Mouse (Mus musculus) heart, adult 2 months (tissue): ENCODE measurements at regions not wholly inside any gene's neighbourhood (a gene's known extent, or its start where the extent isn't known, plus 50 kb on each side); places are given as distances from the start of the nearest gene placed in this dataset.

Source experiments
- DNase-seq, 2 experiments: peaks; one replicate each; pipeline ENCODE4 v3.0.0; 2021
- H3K27ac ChIP-seq: fragments of 200-600 bp; 2 replicates; pipeline ENCODE4 v1.8.1; 2022
- H3K27me3 ChIP-seq: fragments of 200-500 bp; 2 replicates; pipeline ENCODE4 v1.6.1; 2012; ENCODE audit warnings: mild to moderate bottlenecking, low read length, inconsistent platforms, mixed read lengths; ENCODE audit not compliant: control insufficient read depth, insufficient read depth
- H3K36me3 ChIP-seq: fragments of 200-500 bp; 2 replicates; pipeline ENCODE4 v1.6.1; 2012; ENCODE audit warnings: low read length, inconsistent platforms; ENCODE audit not compliant: control insufficient read depth, insufficient read depth
- H3K4me1 ChIP-seq: fragments of 200-500 bp; 2 replicates; pipeline ENCODE4 v1.6.1; 2011; ENCODE audit warnings: low read length; ENCODE audit not compliant: control insufficient read depth, insufficient read depth
- H3K4me3 ChIP-seq: fragments of 200-600 bp; 2 replicates; pipeline ENCODE4 v1.8.1; 2022
- H3K79me2 ChIP-seq: fragments of 200-500 bp; replicated peaks from 2 replicates; pipeline ENCODE4 v1.6.1; 2012; ENCODE audit warnings: mild to moderate bottlenecking, inconsistent platforms, low read length, moderate library complexity, mixed read lengths; ENCODE audit not compliant: control insufficient read depth, insufficient read depth
- H3K9ac ChIP-seq: fragments of 200-500 bp; 2 replicates; pipeline ENCODE4 v1.6.1; 2012; ENCODE audit warnings: low read depth, mild to moderate bottlenecking, control low read depth, inconsistent platforms, low read length, mixed read lengths
- CTCF ChIP-seq: fragments of 200-600 bp; IDR thresholded peaks from 2 replicates; pipeline ENCODE4 v1.8.1; 2022; ENCODE audit warnings: antibody characterized with exemption, mild to moderate bottlenecking, moderate library complexity
- EP300 ChIP-seq: fragments of 200-500 bp; IDR thresholded peaks from 2 replicates; pipeline ENCODE4 v1.6.1; 2011; ENCODE audit warnings: low read depth, low read length, control low read depth; ENCODE audit not compliant: insufficient read depth
- POLR2A ChIP-seq: fragments of 200-500 bp; IDR thresholded peaks from 2 replicates; pipeline ENCODE4 v1.6.1; 2011; ENCODE audit warnings: mild to moderate bottlenecking, low read depth, low read length, control low read depth; ENCODE audit not compliant: insufficient read depth
- WGBS: fragments of 180-500 bp; shearing (Covaris S2); methylation state at CpG from one replicate; pipeline ENCODE4 v1.1.7; 2018; 5-methylcytosine and 5-hydroxymethylcytosine counted together
- intact Hi-C: fragments of 180-260 bp; cut with DNase I; formaldehyde crosslinking; loops from one replicate; pipeline ENCODE4 v1.15.1; 2025

GRCm38 (mm10) chr11:56166849-56167248 is 126.0 kb upstream of the Nmur2 start:
- Histone ChIP-seq H3K4me3 (no peak overlapping the region), H3K36me3 (no peaks in the 10 kb centered on the region), H3K27me3 (no peaks in the 10 kb centered on the region), H3K4me1 (peaks cover 2% of the 10 kb centered on the region; the same call in 1 of the 2 replicates), H3K9ac (no peak overlapping the region), H3K79me2 (no peaks in the 10 kb centered on the region), H3K27ac (no peak overlapping the region)
- no peak for TF ChIP-seq CTCF
- no peak for TF ChIP-seq EP300
- TF ChIP-seq POLR2A: no peak
- 69% methylated on average over 2 of the region's 2 CpGs for WGBS
- intact Hi-C loops: no loop called here
- no peak for DNase-seq

DNA sequence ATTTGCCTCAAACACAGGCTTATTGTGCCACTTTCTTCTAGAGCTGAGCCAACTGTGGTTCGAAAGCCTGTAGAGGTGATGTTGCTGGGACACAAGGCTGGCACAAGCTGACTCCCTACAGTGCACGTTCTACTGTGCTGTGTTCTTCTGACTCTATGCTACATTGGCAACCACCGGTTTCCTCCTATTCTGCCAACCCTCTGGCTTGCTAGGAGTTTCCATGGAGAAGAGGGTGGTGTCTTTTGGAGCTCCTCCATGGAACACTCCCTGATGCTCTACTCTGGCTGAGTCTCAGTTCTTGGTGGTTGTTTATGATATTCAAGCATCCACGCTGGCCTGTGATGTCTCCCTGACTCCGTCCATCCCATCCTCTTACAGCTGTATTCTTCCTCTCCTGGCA is 124.9 kb upstream of the Nmur2 start:
- WGBS: 74% methylated on average over 5 of the region's 5 CpGs
- Histone ChIP-seq H3K9ac (no peak overlapping the region), H3K79me2 (no peaks in the 10 kb centered on the region), H3K36me3 (no peaks in the 10 kb centered on the region), H3K4me1 (peaks cover 2% of the 10 kb centered on the region; the same call in 1 of the 2 replicates), H3K4me3 (no peak overlapping the region), H3K27ac (no peak overlapping the region), H3K27me3 (no peaks in the 10 kb centered on the region)
- TF ChIP-seq CTCF (no peak), POLR2A (no peak), EP300 (no peak)
- no peak for DNase-seq
- intact Hi-C loops: no loop called here

DNA sequence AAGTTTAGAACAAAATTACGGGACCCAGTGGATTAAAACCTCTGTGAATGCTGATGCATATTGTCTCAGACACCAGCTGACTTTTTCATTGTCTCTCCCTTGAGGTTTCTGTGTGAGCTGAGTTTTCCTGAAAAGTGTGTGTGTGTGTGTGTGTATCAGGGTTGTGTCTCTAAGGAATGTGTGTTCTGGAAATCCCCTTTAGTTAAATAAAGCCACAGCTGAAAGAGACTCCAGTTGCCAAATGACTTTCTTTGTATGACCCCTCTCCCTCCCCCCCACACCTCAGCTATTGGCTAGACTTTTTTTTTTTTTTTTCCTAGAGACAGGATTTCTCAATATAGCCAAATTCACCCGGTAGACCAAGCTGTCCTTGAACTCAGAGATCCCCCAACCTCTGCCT is 119.5 kb upstream of the Nmur2 start:
- H3K9ac ChIP-seq: no peak overlapping the region
- WGBS: 21% methylated on average over 2 of the region's 2 CpGs
- no peak for DNase-seq
- H3K79me2 ChIP-seq: no peaks in the 10 kb centered on the region
- intact Hi-C loops: no loop called here
- no peak for TF ChIP-seq POLR2A
- TF ChIP-seq EP300: no peak
- TF ChIP-seq CTCF: no peak
- H3K27me3 ChIP-seq: no peaks in the 10 kb centered on the region
- H3K4me3 ChIP-seq: no peak overlapping the region
- no peaks in the 10 kb centered on the region for H3K36me3 ChIP-seq
- H3K4me1 ChIP-seq: peaks cover 5% of the 10 kb centered on the region
- no peak overlapping the region; the same call in 1 of the 2 replicates for H3K27ac ChIP-seq

DNA sequence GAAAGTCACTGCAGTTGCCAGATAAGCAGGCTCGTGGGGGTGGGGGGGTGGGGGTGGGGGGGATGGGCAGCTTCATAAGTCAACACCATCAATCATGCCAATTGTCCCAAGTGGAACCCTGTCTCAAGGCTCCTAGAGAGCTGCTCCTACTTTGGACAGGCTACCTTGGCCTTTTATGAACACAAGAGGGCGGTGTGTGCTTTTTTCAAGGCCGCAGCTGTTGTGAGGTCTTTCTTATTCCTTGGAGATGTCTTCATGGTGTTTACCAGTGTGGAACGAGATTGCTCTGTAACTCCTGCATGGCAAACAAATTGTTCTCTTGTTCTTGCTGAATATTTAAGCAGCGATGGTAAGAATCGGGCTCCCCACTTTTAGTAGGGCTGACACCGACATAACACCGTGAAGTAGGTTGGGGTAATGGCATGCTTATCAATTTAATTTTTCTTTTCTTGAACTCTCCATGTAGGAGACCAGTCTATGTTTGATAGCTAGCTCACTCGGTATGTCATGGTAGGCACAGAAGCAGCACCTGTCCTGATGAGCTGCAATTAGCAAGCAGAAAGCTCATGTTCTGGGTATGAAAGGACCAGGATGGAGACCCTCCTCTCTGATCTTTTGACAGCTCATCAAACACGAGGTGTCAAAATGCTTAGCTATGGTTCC is 118.7 kb upstream of the Nmur2 start:
- Histone ChIP-seq H3K4me1 (peaks cover 5% of the 10 kb centered on the region), H3K4me3 (no peak overlapping the region), H3K27me3 (no peaks in the 10 kb centered on the region), H3K36me3 (no peaks in the 10 kb centered on the region), H3K79me2 (no peaks in the 10 kb centered on the region), H3K9ac (no peak overlapping the region), H3K27ac (no peak overlapping the region; the same call in 1 of the 2 replicates)
- intact Hi-C loops: loop anchor here (2.0 kb wide), 1 partner anchor 1151 kb away; no protein-coding TSS in a partner anchor
- 43% methylated on average over 10 of the region's 10 CpGs for WGBS
- TF ChIP-seq CTCF: peak; percentile 74
- no peak for TF ChIP-seq EP300
- TF ChIP-seq POLR2A: no peak
- peak; percentile 23 to 31 for DNase-seq

DNA sequence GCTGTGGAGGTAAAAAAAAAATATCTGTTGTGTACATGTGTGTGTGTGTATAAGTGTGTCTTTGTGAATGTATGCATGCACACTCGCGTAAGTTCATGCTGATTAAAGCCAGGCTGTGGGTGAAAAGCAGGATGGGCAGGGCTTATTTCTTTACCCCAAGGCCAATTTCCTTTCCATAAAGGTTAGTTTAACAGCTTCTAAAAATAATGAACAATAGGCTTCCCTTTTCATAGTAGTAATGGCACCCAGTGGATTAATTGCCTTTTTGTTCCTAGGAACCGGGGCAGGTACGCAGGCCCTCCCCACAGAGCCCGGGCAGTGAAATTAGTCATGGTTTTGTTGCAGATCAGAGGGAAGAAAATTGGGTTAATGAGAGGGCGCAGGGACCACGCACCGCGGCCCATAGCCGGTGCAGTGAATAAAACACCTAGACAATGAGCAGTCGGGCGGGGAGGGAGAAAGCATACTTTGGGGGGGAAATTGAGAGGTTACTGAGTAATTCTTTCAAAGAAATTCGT is 110.1 kb upstream of the Nmur2 start:
- no peaks in the 10 kb centered on the region for H3K79me2 ChIP-seq
- intact Hi-C loops: no loop called here
- H3K4me3 ChIP-seq: no peak overlapping the region

GRCm38 (mm10) chr11:56149752-56150151 is 108.9 kb upstream of the Nmur2 start:
- 23% methylated on average over 1 of the region's 1 CpGs for WGBS
- intact Hi-C loops: no loop called here
- TF ChIP-seq EP300 (no peak), CTCF (no peak), POLR2A (no peak)

More for the DNA sequence above, 110.1 kb upstream of the Nmur2 start:
- Histone ChIP-seq H3K27me3 (no peaks in the 10 kb centered on the region), H3K27ac (peak overlapping the region; percentile 52), H3K4me1 (peaks cover 6% of the 10 kb centered on the region), H3K9ac (no peak overlapping the region), H3K36me3 (no peaks in the 10 kb centered on the region; the same call in 1 of the 2 replicates)
- WGBS: 45% methylated on average over 13 of the region's 13 CpGs
- no peak for TF ChIP-seq POLR2A
- no peak for DNase-seq

More at GRCm38 (mm10) chr11:56149752-56150151, 108.9 kb upstream of the Nmur2 start:
- H3K79me2 ChIP-seq: no peaks in the 10 kb centered on the region
- H3K27ac ChIP-seq: no peak overlapping the region
- no peak overlapping the region for H3K9ac ChIP-seq
- no peaks in the 10 kb centered on the region; the same call in 1 of the 2 replicates for H3K36me3 ChIP-seq
- H3K4me1 ChIP-seq: peaks cover 6% of the 10 kb centered on the region
- H3K4me3 ChIP-seq: no peak overlapping the region
- no peaks in the 10 kb centered on the region for H3K27me3 ChIP-seq
- no peak for DNase-seq
